Comparison of ENCODE assay signal across 9 mouse cellular contexts in genomic region chr7:13043120-13043444, GRCm38 (mm10). TPM values are rescaled to one million over a fixed set of nuclear protein-coding genes. Genes with fewer than 3 reads are reported as not detected.
DNase-seq lines count a peak whose midpoint lies in the region; ATAC-seq lines count a peak whose summit lies in the region.
"Had no signal": no experiment of that assay in that cellular context is flagged by ENCODE, and none has a peak within 500 bp of the region (broad histone marks: within the 10 kb centered on the region; RNA-seq: fewer than 3 reads in every experiment).

No protein-coding gene starts in this region.

- DNase-seq in kidney, adult 9 months = no peak
- no peak for DNase-seq in embryonic facial prominence, embryonic 14.5 days (ENCODE audit: low spot score)
- DNase-seq in retina, embryonic 14.5 days (ENCODE audit: low spot score) = no peak
- DNase-seq in kidney, postnatal 10 days = no peak
- no peak for DNase-seq in adrenal gland, adult 18-20 months (ENCODE audit: low spot score in 2 of 2)
- DNase-seq: kidney, postnatal 36 days had no signal

- WGBS in kidney, embryonic 16.5 days = 44% methylated on average over 16 of the region's 16 CpGs
- 33% methylated on average over 16 of the region's 16 CpGs for WGBS in embryonic facial prominence, embryonic 14.5 days
- WGBS in intestine, embryonic 15.5 days = 41% methylated on average over 16 of the region's 16 CpGs
- WGBS in neural tube, embryonic 13.5 days = 40% methylated on average over 16 of the region's 16 CpGs

- H3K27me3 ChIP-seq in kidney, embryonic 16.5 days (ENCODE audit: insufficient read depth, low read length) = peaks cover 29% of the 10 kb centered on the region
- H3K27me3 ChIP-seq in embryonic facial prominence, embryonic 14.5 days (replicated peaks; ENCODE audit: control insufficient read depth, insufficient read depth, low read length) = peaks cover 46% of the 10 kb centered on the region
- peaks cover 33% of the 10 kb centered on the region for H3K27me3 ChIP-seq in intestine, embryonic 15.5 days (replicated peaks)
- H3K27me3 ChIP-seq in neural tube, embryonic 13.5 days = peaks cover 50% of the 10 kb centered on the region

- H3K27ac ChIP-seq in kidney, embryonic 16.5 days (ENCODE audit: low read length) = no peak overlapping the region
- H3K27ac ChIP-seq in embryonic facial prominence, embryonic 14.5 days (replicated peaks; ENCODE audit: low read depth, low read length) = no peak overlapping the region
- H3K27ac ChIP-seq in intestine, embryonic 15.5 days = no peak overlapping the region
- H3K27ac ChIP-seq in neural tube, embryonic 13.5 days (replicated peaks) = no peak overlapping the region

- H3K9me3 ChIP-seq in kidney, embryonic 16.5 days (ENCODE audit: low read length) = no peaks in the 10 kb centered on the region
- no peaks in the 10 kb centered on the region for H3K9me3 ChIP-seq in embryonic facial prominence, embryonic 14.5 days (ENCODE audit: control insufficient read depth, low read length)
- H3K9me3 ChIP-seq in intestine, embryonic 15.5 days = no peaks in the 10 kb centered on the region
- no peaks in the 10 kb centered on the region for H3K9me3 ChIP-seq in neural tube, embryonic 13.5 days

- H3K4me1 ChIP-seq in kidney, embryonic 16.5 days (ENCODE audit: insufficient read depth, low read length) = peaks cover 20% of the 10 kb centered on the region
- H3K4me1 ChIP-seq in embryonic facial prominence, embryonic 14.5 days (ENCODE audit: control insufficient read depth, insufficient read depth, low read length) = peaks cover 15% of the 10 kb centered on the region
- H3K4me1 ChIP-seq in intestine, embryonic 15.5 days (replicated peaks) = peaks cover 15% of the 10 kb centered on the region
- H3K4me1 ChIP-seq in neural tube, embryonic 13.5 days (replicated peaks) = peaks cover 25% of the 10 kb centered on the region

- peak overlapping the region; percentile 47 for H3K4me3 ChIP-seq in kidney, embryonic 16.5 days (ENCODE audit: low read length)
- peak overlapping the region; percentile 43 for H3K4me3 ChIP-seq in embryonic facial prominence, embryonic 14.5 days (ENCODE audit: low read depth, low read length)
- H3K4me3 ChIP-seq in intestine, embryonic 15.5 days (replicated peaks) = peak overlapping the region; percentile 50
- H3K4me3 ChIP-seq in neural tube, embryonic 13.5 days = peak overlapping the region; percentile 43

- no peaks in the 10 kb centered on the region for H3K36me3 ChIP-seq in kidney, embryonic 16.5 days (ENCODE audit: insufficient read depth, low read length)
- no peaks in the 10 kb centered on the region for H3K36me3 ChIP-seq in embryonic facial prominence, embryonic 14.5 days (ENCODE audit: control insufficient read depth, insufficient read depth, low read length)
- H3K36me3 ChIP-seq in intestine, embryonic 15.5 days = no peaks in the 10 kb centered on the region
- H3K36me3 ChIP-seq in neural tube, embryonic 13.5 days = no peaks in the 10 kb centered on the region

- no peak for ATAC-seq in kidney, embryonic 16.5 days (ENCODE audit: low FRiP score, low TSS enrichment)
- ATAC-seq in embryonic facial prominence, embryonic 14.5 days (ENCODE audit: low read depth) = no peak
- no peak for ATAC-seq in intestine, embryonic 15.5 days
- ATAC-seq in neural tube, embryonic 13.5 days (ENCODE audit: low read depth) = no peak

- H3K4me2 ChIP-seq in kidney, embryonic 16.5 days (replicated peaks; ENCODE audit: low read depth, low read length) = peak overlapping the region; percentile 75
- H3K4me2 ChIP-seq in embryonic facial prominence, embryonic 14.5 days (ENCODE audit: low read depth, low read length) = peak overlapping the region; percentile 81
- peak overlapping the region; percentile 99 for H3K4me2 ChIP-seq in intestine, embryonic 15.5 days (replicated peaks)
- peak overlapping the region; percentile 73 for H3K4me2 ChIP-seq in neural tube, embryonic 13.5 days

- H3K9ac ChIP-seq in kidney, embryonic 16.5 days (replicated peaks; ENCODE audit: low read length) = peak overlapping the region; percentile 58; the same call in 1 of the 2 replicates
- H3K9ac ChIP-seq in embryonic facial prominence, embryonic 14.5 days (ENCODE audit: low read depth, low read length) = no peak overlapping the region
- peak overlapping the region; percentile 55; the same call in 1 of the 2 replicates for H3K9ac ChIP-seq in intestine, embryonic 15.5 days
- peak overlapping the region; percentile 77 for H3K9ac ChIP-seq in neural tube, embryonic 13.5 days

RNA-seq across cellular contexts. Expression of gene Ube2m, which starts 5.0 kb away (rescaled TPM):
- polyA plus RNA-seq in kidney, embryonic 16.5 days (2015; fragmentation: Nextera tagmentation; extraction: Ambion mirVana) = 30.4 and 54.9 TPM in 2 replicates
- polyA plus RNA-seq in embryonic facial prominence, embryonic 14.5 days (2014; fragmentation: Nextera tagmentation; extraction: Ambion mirVana) = 140 and 147 TPM in 2 replicates
- polyA plus RNA-seq in intestine, embryonic 15.5 days (2015; fragmentation: Nextera tagmentation; extraction: Ambion mirVana) = 109 and 118 TPM in 2 replicates
- polyA plus RNA-seq in neural tube, embryonic 13.5 days (2015; fragmentation: Nextera tagmentation; extraction: Ambion mirVana) = 149 and 152 TPM in 2 replicates
- total RNA-seq in adrenal gland, adult 18-20 months (2021) = 100 to 1,000 TPM; 162 to 182 TPM

RNA-seq across cellular contexts. Expression of gene Chmp2a, which starts 8.5 kb away (rescaled TPM):
- polyA plus RNA-seq in kidney, embryonic 16.5 days (2015; fragmentation: Nextera tagmentation; extraction: Ambion mirVana) = 159 and 162 TPM in 2 replicates
- polyA plus RNA-seq in embryonic facial prominence, embryonic 14.5 days (2014; fragmentation: Nextera tagmentation; extraction: Ambion mirVana) = 162 and 169 TPM in 2 replicates
- polyA plus RNA-seq in intestine, embryonic 15.5 days (2015; fragmentation: Nextera tagmentation; extraction: Ambion mirVana) = 162 and 177 TPM in 2 replicates
- polyA plus RNA-seq in neural tube, embryonic 13.5 days (2015; fragmentation: Nextera tagmentation; extraction: Ambion mirVana) = 170 and 189 TPM in 2 replicates
- total RNA-seq in adrenal gland, adult 18-20 months (2021) = 100 to 1,000 TPM; 210 to 213 TPM

RNA-seq across cellular contexts. Expression of gene Mzf1, which starts 11.5 kb away (rescaled TPM):
- polyA plus RNA-seq in kidney, embryonic 16.5 days (2015; fragmentation: Nextera tagmentation; extraction: Ambion mirVana) = 3.8 and 5.1 TPM in 2 replicates
- 2.9 and 4.1 TPM in 2 replicates for polyA plus RNA-seq in embryonic facial prominence, embryonic 14.5 days (2014; fragmentation: Nextera tagmentation; extraction: Ambion mirVana)
- 2.1 and 2.5 TPM in 2 replicates for polyA plus RNA-seq in intestine, embryonic 15.5 days (2015; fragmentation: Nextera tagmentation; extraction: Ambion mirVana)
- 5.6 and 6.0 TPM in 2 replicates for polyA plus RNA-seq in neural tube, embryonic 13.5 days (2015; fragmentation: Nextera tagmentation; extraction: Ambion mirVana)
- total RNA-seq in adrenal gland, adult 18-20 months (2021) = 1 to 10 TPM; 1.8 to 2.2 TPM

RNA-seq across cellular contexts. Expression of gene Zbtb45, which starts 33.2 kb away (rescaled TPM):
- 28.3 and 29.2 TPM in 2 replicates for polyA plus RNA-seq in kidney, embryonic 16.5 days (2015; fragmentation: Nextera tagmentation; extraction: Ambion mirVana)
- polyA plus RNA-seq in embryonic facial prominence, embryonic 14.5 days (2014; fragmentation: Nextera tagmentation; extraction: Ambion mirVana) = 20.0 and 23.6 TPM in 2 replicates
- 20.7 and 21.2 TPM in 2 replicates for polyA plus RNA-seq in intestine, embryonic 15.5 days (2015; fragmentation: Nextera tagmentation; extraction: Ambion mirVana)
- polyA plus RNA-seq in neural tube, embryonic 13.5 days (2015; fragmentation: Nextera tagmentation; extraction: Ambion mirVana) = 36.2 and 37.8 TPM in 2 replicates
- total RNA-seq in adrenal gland, adult 18-20 months (2021) = 10 to 100 TPM; 12.1 to 12.5 TPM

RNA-seq across cellular contexts. Expression of gene Trim28, which starts 44.2 kb away (rescaled TPM):
- 245 TPM in 2 replicates for polyA plus RNA-seq in kidney, embryonic 16.5 days (2015; fragmentation: Nextera tagmentation; extraction: Ambion mirVana)
- 321 and 352 TPM in 2 replicates for polyA plus RNA-seq in embryonic facial prominence, embryonic 14.5 days (2014; fragmentation: Nextera tagmentation; extraction: Ambion mirVana)
- 218 and 244 TPM in 2 replicates for polyA plus RNA-seq in intestine, embryonic 15.5 days (2015; fragmentation: Nextera tagmentation; extraction: Ambion mirVana)
- polyA plus RNA-seq in neural tube, embryonic 13.5 days (2015; fragmentation: Nextera tagmentation; extraction: Ambion mirVana) = 223 and 229 TPM in 2 replicates
- total RNA-seq in adrenal gland, adult 18-20 months (2021) = 100 to 1,000 TPM; 201 to 235 TPM
